Mouse (Mus musculus): ENCODE data around the gene Abcf3.

DNA sequence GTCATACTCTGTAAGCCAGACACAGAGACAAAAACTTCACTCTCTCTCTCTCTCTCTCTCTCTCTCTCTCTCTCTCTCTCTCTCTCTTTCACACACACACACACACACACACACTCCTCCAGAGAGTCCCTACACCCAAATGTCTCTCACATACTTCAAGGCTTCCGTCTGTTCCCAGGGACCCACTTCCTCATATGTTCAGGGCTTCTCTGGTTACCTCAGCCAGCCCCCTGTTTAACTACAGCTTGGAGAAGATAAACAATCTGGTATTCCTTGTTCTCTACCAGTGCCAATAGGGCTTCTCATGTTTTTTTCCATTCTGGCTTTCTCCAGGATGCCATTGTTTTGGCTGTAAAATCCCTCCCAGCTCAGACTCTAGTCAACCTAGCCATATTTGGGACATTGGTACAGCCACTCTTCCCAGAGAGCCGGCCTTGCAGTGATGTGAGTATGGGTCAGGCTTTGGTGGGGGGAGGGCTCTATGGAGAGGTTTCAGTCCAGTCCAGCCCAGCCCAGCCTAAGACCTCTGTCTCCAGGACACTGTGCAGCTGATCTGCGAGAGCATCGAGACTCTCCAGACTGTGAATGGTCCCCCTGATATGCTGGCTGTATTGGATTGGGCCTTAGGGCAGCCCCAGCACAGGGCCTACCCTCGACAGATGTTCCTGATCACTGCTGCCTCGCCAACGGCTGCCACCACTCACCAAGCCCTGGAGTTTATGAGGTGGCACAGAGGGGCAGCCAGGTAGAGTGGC is 48.5 kb downstream of the Abcf3 start:
- TF ChIP-seq CTCF (conservative IDR thresholded peaks at IDR 0.05; ENCODE audit: insufficient read depth, insufficient read length, low read depth, low read length) (no peak), POLR2A (IDR thresholded peaks at IDR 0.05; ENCODE audit: low read depth, low read length) (no peak)

All from kidney, adult 2 months (tissue).